Mouse (Mus musculus): ENCODE results near the gene Klk9. TPM values are rescaled to one million over a fixed set of nuclear protein-coding genes. Genes with fewer than 3 reads are reported as not detected.

The Klk9 gene
- total RNA-seq, 2 experiments from 2014 or later, result not detected

GRCm38 (mm10) chr7:43796355-43796754, 4.7 kb downstream of the Klk9 start:
- peak in 1 of 2 experiments; percentile 29 for DNase-seq

- DNase-seq, result peak; percentile 49 to 51
These were observed 5.7 kb downstream of the Klk9 start, which contains the start of gene Klk8 for GRCm38 (mm10) chr7:43797333-43797769. Gene Klk8, plus strand, starts transcription at chr7:43797577.

GRCm38 (mm10) chr7:43797844-43798462, 6.3 kb downstream of the Klk9 start:
- DNase-seq, result peak; percentile 37 to 63

GRCm38 (mm10) chr7:43799876-43800275, 8.2 kb downstream of the Klk9 start:
- no peak for DNase-seq

- no peak for DNase-seq
These were observed 19.3 kb downstream of the Klk9 start, which contains the start of gene Klk7 for GRCm38 (mm10) chr7:43810994-43811393. Gene Klk7, plus strand, starts transcription at chr7:43811294.

GRCm38 (mm10) chr7:43815211-43815610, 23.5 kb downstream of the Klk9 start:
- DNase-seq, result no peak

GRCm38 (mm10) chr7:43816746-43817145, 25.1 kb downstream of the Klk9 start:
- DNase-seq, result no peak

- no peak for DNase-seq
These were observed 29.9 kb downstream of the Klk9 start for GRCm38 (mm10) chr7:43821581-43821980.

GRCm38 (mm10) chr7:43824199-43824598, 32.5 kb downstream of the Klk9 start, which contains the start of gene Klk6:
Gene Klk6, plus strand, starts transcription at chr7:43824499.
- DNase-seq, result no peak

- no peak for DNase-seq
These were observed 34.4 kb downstream of the Klk9 start for GRCm38 (mm10) chr7:43826056-43826455.

- no peak for DNase-seq
These were observed 36.0 kb downstream of the Klk9 start for GRCm38 (mm10) chr7:43827706-43828105.

- no peak for DNase-seq
These were observed 37.3 kb downstream of the Klk9 start for GRCm38 (mm10) chr7:43829006-43829405.

GRCm38 (mm10) chr7:43841701-43842100, 50.0 kb downstream of the Klk9 start, which contains the start of gene Klk5:
Gene Klk5, plus strand, starts transcription at chr7:43841971.
- no peak for DNase-seq

- no peak for DNase-seq
These were observed 52.1 kb downstream of the Klk9 start for GRCm38 (mm10) chr7:43843801-43844200.

Other genes with a start within 250 kb of the Klk9 start
- gene Cd33, start 247.5 kb upstream of the Klk9 start, total RNA-seq (2021), result 1 to 10 TPM; 2.3 to 3.0 TPM
- under 1 TPM; 0.79 to 0.85 TPM for gene Zfp658, start 229.6 kb upstream of the Klk9 start, total RNA-seq (2021)
- 1 to 10 TPM; 4.4 to 8.2 TPM for gene Zfp719, start 212.3 kb upstream of the Klk9 start, total RNA-seq (2021)
- gene Zfp819, start 184.7 kb upstream of the Klk9 start, total RNA-seq (2021), result not detected
- not detected for gene Ceacam18, start 157.2 kb upstream of the Klk9 start, total RNA-seq (2021)
- gene Siglece, start 131.7 kb upstream of the Klk9 start, total RNA-seq (2021), result 1 to 10 TPM; 1.4 to 1.6 TPM
- 1 to 10 TPM; 2.7 to 3.1 TPM for gene Ctu1, start 119.9 kb upstream of the Klk9 start, total RNA-seq (2021)
- under 1 TPM; 0.23 to 0.47 TPM for gene Klk14, start 101.5 kb upstream of the Klk9 start, total RNA-seq (2021)
- not detected for gene Klk13, start 79.3 kb upstream of the Klk9 start, total RNA-seq (2021)
- not detected for gene Klk12, start 23.0 kb upstream of the Klk9 start, total RNA-seq (2021)
- gene Klk11, start 17.3 kb upstream of the Klk9 start, total RNA-seq (2021), result under 1 TPM in 1 of 2 experiments, not detected in 1; 0.30 TPM
- under 1 TPM; 0.20 to 0.49 TPM for gene Klk10, start 10.9 kb upstream of the Klk9 start, total RNA-seq (2021)
- 10 to 100 TPM in 1 of 2 experiments, 1 to 10 TPM in 1; 8.9 to 10.2 TPM for gene Klk8, start 5.7 kb downstream of the Klk9 start, total RNA-seq (2021)
- not detected for gene Klk7, start 19.4 kb downstream of the Klk9 start, total RNA-seq (2021)
- gene Klk6, start 32.6 kb downstream of the Klk9 start, total RNA-seq (2021), result not detected
- gene Klk5, start 50.1 kb downstream of the Klk9 start, total RNA-seq (2021), result not detected
- not detected for gene Klk4, start 89.3 kb downstream of the Klk9 start, total RNA-seq (2021)
- gene Klk15, start 141.8 kb downstream of the Klk9 start, total RNA-seq (2021), result not detected
- gene Klk1b8, start 158.8 kb downstream of the Klk9 start, total RNA-seq (2021), result not detected
- gene Klk1b1, start 174.9 kb downstream of the Klk9 start, total RNA-seq (2021), result not detected
- not detected for gene Klk1b9, start 184.2 kb downstream of the Klk9 start, total RNA-seq (2021)
- not detected for gene Klk1b11, start 204.0 kb downstream of the Klk9 start, total RNA-seq (2021)
- 1 to 10 TPM; 2.8 to 4.1 TPM for gene Klk1b26, start 220.3 kb downstream of the Klk9 start, total RNA-seq (2021)